Mouse (Mus musculus) stomach, postnatal 0 days (tissue): ENCODE measurements around the gene Cyp1a2.

ENCODE experiments used
- CTCF ChIP-seq: IDR thresholded peaks from 2 replicates; pipeline ENCODE4 v1.5.1; 2016; ENCODE audit warnings: antibody characterized with exemption, low read depth, mild to moderate bottlenecking, moderate library complexity
- EP300 ChIP-seq: optimal IDR thresholded peaks from 2 replicates; pipeline ENCODE3; 2016; ENCODE audit warnings: antibody characterized with exemption

DNA sequence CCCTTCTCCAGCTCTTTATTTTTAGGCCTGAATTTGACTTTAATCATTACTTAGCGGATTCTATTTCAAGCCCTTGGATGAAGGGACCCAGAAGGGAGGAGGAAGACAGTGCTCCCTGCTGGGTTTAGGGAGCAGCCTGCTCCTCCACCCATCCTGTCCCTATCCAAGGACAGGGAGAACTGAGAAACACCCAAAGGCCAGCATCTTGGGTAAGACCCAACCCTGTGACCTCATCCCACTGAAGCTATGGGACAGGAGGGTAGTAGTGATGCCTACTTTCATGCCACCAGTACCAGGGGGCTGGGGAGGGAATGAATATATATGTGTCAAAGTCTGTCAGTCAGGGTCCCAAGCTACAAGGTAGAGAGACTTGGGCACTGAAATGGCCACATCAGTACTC lies 42.5 kb downstream of the Cyp1a2 start:
- TF ChIP-seq CTCF (no peak), EP300 (no peak)
